Mouse (Mus musculus) gastrocnemius, postnatal 36 days (tissue): Measurements from ENCODE around the gene Slc6a20a. TPM values are rescaled to one million over a fixed set of nuclear protein-coding genes. Genes with fewer than 3 reads are reported as not detected.

Experiments used
- DNase-seq, 2 experiments: peaks; one replicate each; pipeline ENCODE4 v3.0.0; 2022
- intact Hi-C: fragments of 180-260 bp; cut with DNase I; formaldehyde crosslinking; loops from one replicate; pipeline ENCODE4 v1.15.1; 2025
- total RNA-seq, 2 experiments: library from RNA; stranded (reverse); gene quantifications; 2 replicates each; pipeline ENCODE4 v1.2.3; 2021

Slc6a20a gene
- total RNA-seq, 2 experiments from 2014 or later: not detected

DNA sequence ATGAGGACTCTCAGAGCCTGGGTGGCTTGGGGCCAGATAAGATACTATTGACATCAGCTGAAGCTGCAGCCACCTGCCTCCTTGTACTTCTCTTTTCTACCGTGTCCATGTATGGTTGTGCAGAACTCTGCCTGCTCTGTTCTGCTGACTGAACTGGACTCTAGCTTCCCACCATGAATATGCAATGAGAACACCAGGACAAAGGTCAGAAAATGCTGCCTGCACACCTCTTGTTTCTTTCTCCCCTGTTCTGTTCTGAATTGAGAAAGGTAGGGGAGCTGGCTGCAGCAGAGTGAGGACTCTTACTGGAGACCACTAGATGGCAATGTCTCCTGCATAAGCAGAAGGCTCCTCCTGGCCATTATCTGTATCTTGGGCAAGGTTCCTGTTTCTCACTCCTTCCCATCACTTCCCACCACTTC lies 40.0 kb downstream of the Slc6a20a start:
- intact Hi-C loops: no loop called here
- DNase-seq: no peak

DNA sequence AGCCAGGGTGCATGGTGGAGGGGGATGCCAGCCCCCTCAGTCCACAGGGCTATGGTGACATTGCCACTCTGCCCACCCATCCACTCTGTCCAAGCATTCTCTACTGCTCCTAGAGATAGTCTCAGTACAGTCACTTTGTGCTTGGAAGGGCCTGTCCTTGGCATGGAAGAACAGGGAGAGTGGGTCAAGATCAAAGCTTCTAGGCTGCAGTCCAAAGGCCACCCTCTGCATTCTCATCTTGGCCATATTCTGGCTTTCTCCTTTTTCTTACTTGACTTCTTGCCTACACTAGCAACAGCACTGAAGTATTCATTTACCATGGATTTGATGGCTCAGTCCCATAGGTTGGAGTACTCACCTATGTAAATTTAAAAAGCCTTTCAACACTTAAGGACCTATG lies 40.5 kb downstream of the Slc6a20a start:
- intact Hi-C loops: no loop called here

GRCm38 (mm10) chr9:123636771-123637170 lies 41.9 kb downstream of the Slc6a20a start:
- intact Hi-C loops: no loop called here
- no peak for DNase-seq

More for the DNA sequence above, 40.5 kb downstream of the Slc6a20a start:
- no peak for DNase-seq

DNA sequence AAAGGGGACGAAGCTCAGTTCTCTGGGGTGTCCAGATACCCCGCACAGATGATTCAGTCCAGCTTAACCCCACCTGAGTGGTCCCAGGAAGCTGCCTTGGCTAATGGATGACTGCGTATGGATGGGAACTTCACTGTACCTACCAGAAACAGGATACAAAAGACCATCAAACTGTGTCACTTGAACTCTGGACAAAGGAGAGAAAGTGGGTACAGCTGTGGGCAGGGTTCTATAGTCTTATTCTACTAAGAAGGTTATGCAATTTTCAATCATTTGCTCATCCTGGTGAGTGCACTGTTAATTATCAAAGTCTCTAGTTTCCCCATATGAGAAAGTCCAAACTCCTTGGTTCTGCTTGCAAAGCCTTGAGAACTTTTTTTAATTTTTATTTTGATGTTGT lies 45.7 kb downstream of the Slc6a20a start:
- intact Hi-C loops: no loop called here
- DNase-seq: no peak

GRCm38 (mm10) chr9:123632281-123632680 lies 46.4 kb downstream of the Slc6a20a start, which contains the start of gene Slc6a20b:
Gene Slc6a20b, minus strand, starts transcription at chr9:123632565.
- no peak for DNase-seq
- intact Hi-C loops: no loop called here

DNA sequence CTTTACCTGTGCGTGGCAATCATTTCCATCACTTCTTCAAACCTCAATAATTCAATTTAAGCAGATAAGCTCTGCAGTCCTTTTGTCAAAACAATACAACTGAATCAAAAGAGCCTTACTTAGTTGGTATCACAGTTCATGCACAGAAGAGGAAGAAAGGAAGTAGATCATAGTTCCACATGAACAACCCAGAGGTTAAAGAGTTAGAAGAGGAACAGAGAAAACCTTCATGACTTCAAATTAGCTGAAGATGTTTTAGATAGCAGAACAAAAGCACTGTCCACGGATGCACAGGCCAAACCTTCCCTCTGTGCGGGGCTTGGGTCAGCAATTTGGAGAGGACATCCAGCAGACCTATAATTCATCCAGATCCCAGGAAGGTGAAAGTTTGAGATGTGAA lies 47.0 kb downstream of the Slc6a20a start:
- intact Hi-C loops: no loop called here
- DNase-seq: no peak

- intact Hi-C loops: no loop called here
- no peak for DNase-seq
Observed at GRCm38 (mm10) chr9:123625821-123626220, 52.9 kb downstream of the Slc6a20a start.

DNA sequence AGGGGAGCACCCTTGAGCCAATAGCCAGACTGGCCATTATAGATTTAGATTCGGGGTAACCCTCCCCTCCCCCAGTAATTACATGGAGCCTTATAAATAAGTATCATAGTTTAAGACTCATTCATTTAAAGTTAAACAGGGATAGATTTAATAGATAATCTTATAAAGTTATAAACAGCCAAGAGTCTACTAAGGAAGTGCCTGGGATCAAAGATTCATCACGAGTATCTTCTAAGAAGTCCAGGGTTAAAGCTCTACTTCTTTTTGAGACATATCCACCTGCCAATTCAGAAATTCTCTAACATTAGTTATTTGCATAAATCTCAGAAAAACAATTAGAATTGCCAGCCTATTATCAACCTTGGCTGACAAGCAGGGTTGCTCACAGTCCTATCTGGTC lies 53.9 kb downstream of the Slc6a20a start:
- DNase-seq: no peak
- intact Hi-C loops: no loop called here

DNA sequence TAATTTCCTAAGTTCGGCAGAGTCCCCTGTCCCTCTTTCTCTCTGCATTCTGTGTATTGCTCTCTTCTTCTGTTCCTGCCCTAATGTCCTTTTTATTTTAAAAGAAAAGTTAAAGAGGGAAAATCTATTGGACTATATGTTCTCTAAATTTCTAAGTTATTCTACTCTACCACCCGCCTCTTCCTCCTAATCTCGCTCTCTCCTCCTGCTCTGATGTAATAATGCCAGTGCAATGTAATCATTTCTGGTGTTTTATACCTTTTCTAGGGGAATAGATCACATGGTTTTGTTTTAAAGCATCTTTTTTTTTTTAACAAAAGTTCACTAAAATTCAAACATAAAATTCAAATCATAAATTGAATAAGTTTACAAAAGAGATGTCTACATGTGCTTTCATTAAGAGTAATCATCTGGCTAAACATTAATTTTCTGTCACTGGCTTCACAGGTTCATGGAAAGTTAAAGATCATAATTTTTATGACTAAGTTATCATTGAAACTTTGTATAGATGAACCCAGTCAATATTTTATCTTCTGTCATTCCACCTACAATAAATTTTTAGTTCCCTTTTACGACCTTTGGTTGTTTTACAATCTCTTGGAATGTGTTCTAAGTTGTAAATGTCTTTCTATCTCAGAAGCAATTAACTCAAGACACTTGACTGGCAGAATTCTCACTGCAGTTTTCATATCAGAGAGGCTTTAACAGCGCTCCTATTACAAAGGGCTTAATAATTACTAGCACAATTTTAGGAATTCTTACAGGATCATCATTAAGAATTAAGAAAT lies 58.2 kb downstream of the Slc6a20a start:
- intact Hi-C loops: no loop called here

DNA sequence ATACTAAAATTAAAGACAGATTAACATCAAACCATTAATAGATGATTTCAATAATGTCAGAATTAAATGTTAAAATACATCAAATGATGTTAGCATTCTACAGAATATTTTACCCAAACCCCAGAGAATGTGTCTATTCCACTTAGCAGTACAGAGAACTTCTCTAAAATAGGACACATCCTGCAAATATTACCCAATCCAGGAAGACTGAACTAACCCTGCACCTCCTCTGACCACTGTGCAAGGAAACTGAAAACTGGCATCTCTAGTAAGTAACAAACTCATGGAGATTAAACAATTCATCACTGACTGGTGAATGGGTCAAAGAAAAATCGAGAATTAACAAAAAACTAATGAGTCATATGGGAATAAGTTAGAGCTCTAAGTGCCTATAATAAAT lies 77.2 kb downstream of the Slc6a20a start:
- intact Hi-C loops: no loop called here
- DNase-seq: no peak

More for the DNA sequence above, 58.2 kb downstream of the Slc6a20a start:
- no peak for DNase-seq

GRCm38 (mm10) chr9:123597376-123597775 lies 81.3 kb downstream of the Slc6a20a start:
- DNase-seq: no peak
- intact Hi-C loops: no loop called here

- intact Hi-C loops: no loop called here
- DNase-seq: no peak
Observed at GRCm38 (mm10) chr9:123596910-123597309, 81.8 kb downstream of the Slc6a20a start.

DNA sequence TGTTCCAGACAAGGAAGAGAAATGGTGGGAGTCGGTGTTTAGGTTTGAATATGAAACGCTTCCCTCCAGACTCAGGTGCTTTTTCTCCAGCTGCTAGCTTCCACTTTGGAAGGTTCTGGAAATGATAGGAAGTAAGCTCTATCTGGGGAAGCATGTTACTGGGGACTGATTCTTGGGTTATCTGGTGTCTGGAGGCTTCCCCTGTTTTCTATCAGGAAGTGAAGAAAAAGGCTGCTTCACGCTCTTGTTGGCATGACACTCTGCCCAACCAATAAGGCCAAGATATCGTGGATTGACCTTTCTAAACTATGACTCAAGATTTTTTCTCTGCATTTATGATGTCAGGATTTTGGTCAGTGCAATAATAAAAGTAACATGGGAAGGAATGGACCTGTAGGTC lies 83.5 kb downstream of the Slc6a20a start:
- intact Hi-C loops: no loop called here

DNA sequence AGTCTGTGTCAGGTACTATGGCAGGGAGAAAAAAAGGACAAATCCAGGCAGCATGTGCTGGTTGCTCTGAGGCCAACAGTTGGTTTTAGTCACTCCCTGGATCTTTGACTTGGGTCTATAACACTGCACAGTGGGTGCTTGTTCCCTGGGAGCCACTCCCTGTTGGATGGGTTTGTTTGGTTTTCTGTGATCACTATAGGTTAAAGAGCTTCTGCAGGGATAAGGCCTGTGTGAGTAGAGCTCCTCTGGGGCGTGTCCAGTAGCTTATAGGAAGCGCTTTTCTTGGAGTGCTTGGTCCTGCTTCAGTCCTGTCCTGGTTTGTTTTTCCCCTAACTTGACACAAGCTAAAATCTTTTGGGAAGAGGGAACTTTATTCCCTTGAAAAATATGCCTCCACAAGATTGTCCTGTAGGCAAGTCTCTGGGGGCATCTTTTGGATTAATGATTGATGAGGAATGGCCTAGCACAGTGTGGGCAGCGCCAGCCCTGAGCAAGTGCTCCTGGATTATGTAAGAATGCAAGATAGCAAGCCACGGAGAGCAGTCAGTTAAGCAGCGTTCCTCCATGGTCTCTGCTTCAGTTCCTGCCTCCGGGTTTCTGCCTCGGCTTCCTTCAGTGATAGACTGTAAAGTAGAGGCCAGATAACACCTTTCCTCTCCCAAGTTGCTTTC lies 89.3 kb downstream of the Slc6a20a start:
- intact Hi-C loops: no loop called here
- no peak for DNase-seq

More for the DNA sequence above, 83.5 kb downstream of the Slc6a20a start:
- no peak for DNase-seq

Other genes with a start within 250 kb of the Slc6a20a start
- 10 to 100 TPM; 28.4 to 32.1 TPM for gene Limd1, start 200.2 kb downstream of the Slc6a20a start, total RNA-seq
- gene Sacm1l, start 149.1 kb downstream of the Slc6a20a start, total RNA-seq: 10 to 100 TPM; 16.1 to 19.7 TPM
- not detected for gene Slc6a20b, start 46.3 kb downstream of the Slc6a20a start, total RNA-seq
- gene Ccr9, start 446 bp downstream of the Slc6a20a start, total RNA-seq: 1 to 10 TPM in 1 of 2 experiments, not detected in 1; 1.3 TPM
- gene Lztfl1, start 38.8 kb upstream of the Slc6a20a start, total RNA-seq: 10 to 100 TPM; 16.3 to 20.4 TPM
- gene Cxcr6, start 127.6 kb upstream of the Slc6a20a start, total RNA-seq: not detected
- gene Fyco1, start 173.0 kb upstream of the Slc6a20a start, total RNA-seq: 100 to 1,000 TPM; 170 to 201 TPM
- not detected for gene Xcr1, start 183.1 kb upstream of the Slc6a20a start, total RNA-seq